Mouse (Mus musculus) cerebellum, adult 2 months (tissue): Measurements from ENCODE around the gene Stxbp2. TPM values are rescaled to one million over a fixed set of nuclear protein-coding genes. Genes with fewer than 3 reads are reported as not detected.

Experiments
- DNase-seq, 2 experiments: peaks; one replicate each; pipeline ENCODE4 v3.0.0; 2021
- H3K27ac ChIP-seq: fragments of 200-500 bp; 2 replicates; pipeline ENCODE4 v1.5.1; 2012; ENCODE audit warnings: low read length, control low read depth, inconsistent platforms; ENCODE audit not compliant: insufficient read depth
- H3K27me3 ChIP-seq: fragments of 200-500 bp; 2 replicates; pipeline ENCODE4 v1.6.1; 2012; ENCODE audit warnings: inconsistent platforms, mild to moderate bottlenecking, low read length, moderate library complexity; ENCODE audit not compliant: control insufficient read depth, insufficient read depth
- H3K4me1 ChIP-seq: fragments of 200-500 bp; 2 replicates; pipeline ENCODE4 v1.6.1; 2011; ENCODE audit warnings: low read length; ENCODE audit not compliant: control insufficient read depth, insufficient read depth
- H3K4me3 ChIP-seq: fragments of 200-500 bp; replicated peaks from 2 replicates; pipeline ENCODE3; 2011; ENCODE audit warnings: mild to moderate bottlenecking, low read depth, low read length, control low read depth; ENCODE audit not compliant: insufficient read depth
- CTCF ChIP-seq: fragments of 200-500 bp; IDR thresholded peaks from 2 replicates; pipeline ENCODE4 v1.5.1; 2011; ENCODE audit warnings: low read depth, mild to moderate bottlenecking, control low read depth, low read length, moderate library complexity, borderline replicate concordance; ENCODE audit not compliant: insufficient read depth
- POLR2A ChIP-seq: fragments of 200-500 bp; IDR thresholded peaks from 2 replicates; pipeline ENCODE4 v1.6.1; 2011; ENCODE audit warnings: low read length, control low read depth, borderline replicate concordance; ENCODE audit not compliant: insufficient read depth
- WGBS: fragments of 180-500 bp; shearing (Covaris S2); methylation state at CpG from one replicate; pipeline ENCODE4 v1.1.7; 2018; 5-methylcytosine and 5-hydroxymethylcytosine counted together
- polyA plus RNA-seq: library from polyadenylated mRNA; depleted of rRNA; stranded (reverse); fragments of >200 nt; gene quantifications from 2 replicates; pipeline ENCODE4 v1.2.3, GENCODE M21; 2012

Stxbp2 gene
- polyA plus RNA-seq, 1 experiment = 204 TPM

GRCm38 (mm10) chr8:3646824-3647531 lies 16.2 kb downstream of the Stxbp2 start:
- Histone ChIP-seq H3K4me3 (no peak overlapping the region), H3K4me1 (no peaks in the 10 kb centered on the region), H3K27ac (no peak overlapping the region), H3K27me3 (no peaks in the 10 kb centered on the region)
- no peak for DNase-seq
- 83% methylated on average over 6 of the region's 6 CpGs for WGBS
- no peak for TF ChIP-seq POLR2A
- TF ChIP-seq CTCF = no peak

GRCm38 (mm10) chr8:3647561-3647960 lies 16.8 kb downstream of the Stxbp2 start:
- no peak overlapping the region for H3K27ac ChIP-seq
- no peak overlapping the region for H3K4me3 ChIP-seq
- no peak for TF ChIP-seq POLR2A
- no peak for TF ChIP-seq CTCF
- WGBS = 79% methylated on average over 4 of the region's 4 CpGs
- DNase-seq = no peak
- no peaks in the 10 kb centered on the region for H3K27me3 ChIP-seq
- no peaks in the 10 kb centered on the region for H3K4me1 ChIP-seq

- no peak overlapping the region for H3K4me3 ChIP-seq
- H3K4me1 ChIP-seq = no peaks in the 10 kb centered on the region
- no peak for TF ChIP-seq CTCF
- TF ChIP-seq POLR2A = no peak
- no peak for DNase-seq
- WGBS = 79% methylated on average over 2 of the region's 2 CpGs
- no peak overlapping the region for H3K27ac ChIP-seq
- no peaks in the 10 kb centered on the region for H3K27me3 ChIP-seq
These were observed 17.5 kb downstream of the Stxbp2 start for GRCm38 (mm10) chr8:3648268-3648667.

- no peaks in the 10 kb centered on the region for H3K27me3 ChIP-seq
- 37% methylated on average over 1 of the region's 1 CpGs for WGBS
- H3K4me3 ChIP-seq = no peak overlapping the region
- no peak overlapping the region for H3K27ac ChIP-seq
- H3K4me1 ChIP-seq = no peaks in the 10 kb centered on the region
- no peak for TF ChIP-seq POLR2A
- no peak for TF ChIP-seq CTCF
- no peak for DNase-seq
These were observed 18.2 kb downstream of the Stxbp2 start for GRCm38 (mm10) chr8:3648990-3649389.

GRCm38 (mm10) chr8:3652845-3653244 lies 22.1 kb downstream of the Stxbp2 start:
- Histone ChIP-seq H3K27ac (no peak overlapping the region), H3K4me1 (no peaks in the 10 kb centered on the region), H3K4me3 (no peak overlapping the region), H3K27me3 (no peaks in the 10 kb centered on the region; the same call in 1 of the 2 replicates)
- 62% methylated on average over 3 of the region's 3 CpGs for WGBS
- DNase-seq = no peak
- no peak for TF ChIP-seq POLR2A
- TF ChIP-seq CTCF = no peak

GRCm38 (mm10) chr8:3654726-3655508 lies 24.2 kb downstream of the Stxbp2 start:
- TF ChIP-seq POLR2A (no peak), CTCF (no peak)
- no peaks in the 10 kb centered on the region for H3K4me1 ChIP-seq
- no peak overlapping the region for H3K4me3 ChIP-seq
- DNase-seq = no peak
- 75% methylated on average over 11 of the region's 11 CpGs for WGBS
- H3K27me3 ChIP-seq = no peaks in the 10 kb centered on the region; the same call in 1 of the 2 replicates
- no peak overlapping the region for H3K27ac ChIP-seq

- Histone ChIP-seq H3K27me3 (no peaks in the 10 kb centered on the region; the same call in 1 of the 2 replicates), H3K27ac (no peak within 1 kb of the TSS), H3K4me1 (no peaks in the 10 kb centered on the region), H3K4me3 (no peak within 1 kb of the TSS)
- TF ChIP-seq POLR2A (no peak), CTCF (no peak)
- no peak for DNase-seq
- WGBS = 72% methylated on average over 3 of the region's 3 CpGs
These were observed 24.8 kb downstream of the Stxbp2 start, which contains the start of gene Retn for GRCm38 (mm10) chr8:3655526-3655925. Retn (plus strand) TSS chr8:3655770.

GRCm38 (mm10) chr8:3656725-3657381 lies 26.1 kb downstream of the Stxbp2 start:
- 16% methylated on average over 7 of the region's 7 CpGs for WGBS
- no peak overlapping the region for H3K4me3 ChIP-seq

More at GRCm38 (mm10) chr8:3656725-3657381, 26.1 kb downstream of the Stxbp2 start:
- no peaks in the 10 kb centered on the region; the same call in 1 of the 2 replicates for H3K27me3 ChIP-seq
- no peaks in the 10 kb centered on the region for H3K4me1 ChIP-seq
- no peak for DNase-seq
- no peak overlapping the region for H3K27ac ChIP-seq
- TF ChIP-seq POLR2A (no peak), CTCF (no peak)
